Mouse (Mus musculus): ENCODE data around the gene Olfr1065.
"Not testable (repeated sequence)": the region's sequence is repeated elsewhere in the genome, so short reads cannot be mapped to it uniquely, and the experiment has no call there.

Olfr1065 gene

GRCm38 (mm10) chr2:86450491-86450890 lies at the start of gene Olfr1065:
TSS of gene Olfr1065 (minus strand) at chr2:86450591.
- DNase-seq (ENCODE audit: low read depth) = not testable (repeated sequence)

GRCm38 (mm10) chr2:86487286-86487685 lies 36.9 kb upstream of the Olfr1065 start, which contains the start of gene Olfr228:
TSS of gene Olfr228 (minus strand) at chr2:86487386.
- DNase-seq (ENCODE audit: low read depth) = no peak

- DNase-seq (ENCODE audit: low read depth) = no peak
Measured at GRCm38 (mm10) chr2:86464442-86465109, 14.2 kb upstream of the Olfr1065 start.

GRCm38 (mm10) chr2:86460434-86460833 lies 10.0 kb upstream of the Olfr1065 start:
- no peak for DNase-seq (ENCODE audit: low read depth)

GRCm38 (mm10) chr2:86456169-86456568 lies 5.8 kb upstream of the Olfr1065 start, which contains the start of gene Olfr1066:
TSS of gene Olfr1066 (minus strand) at chr2:86456269.
- no peak for DNase-seq (ENCODE audit: low read depth)

- not testable (repeated sequence) for DNase-seq (ENCODE audit: low read depth)
Measured at GRCm38 (mm10) chr2:86442101-86442500, 8.3 kb downstream of the Olfr1065 start.

GRCm38 (mm10) chr2:86428511-86428910 lies 21.9 kb downstream of the Olfr1065 start:
- not testable (repeated sequence) for DNase-seq (ENCODE audit: low read depth)

GRCm38 (mm10) chr2:86426649-86427048 lies 23.7 kb downstream of the Olfr1065 start, which contains the start of gene Olfr1062:
TSS of gene Olfr1062 (minus strand) at chr2:86426749.
- DNase-seq (ENCODE audit: low read depth) = not testable (repeated sequence)

GRCm38 (mm10) chr2:86413950-86414349 lies 36.4 kb downstream of the Olfr1065 start, which contains the start of gene Olfr1061:
TSS of gene Olfr1061 (minus strand) at chr2:86414050.
- DNase-seq (ENCODE audit: low read depth) = no peak

- no peak for DNase-seq (ENCODE audit: low read depth)
Measured at GRCm38 (mm10) chr2:86395114-86395513, 55.3 kb downstream of the Olfr1065 start.

Data from c-Kit-positive CD71-positive TER-119-negative erythroid progenitor cells, embryonic 14.5 days (primary cell).